Mouse (Mus musculus) bone marrow, adult 2 months (tissue): ENCODE results near the gene Dct.

Experiments used
- CTCF ChIP-seq: fragments of 200-500 bp; IDR thresholded peaks from 2 replicates; pipeline ENCODE4 v1.5.1; 2011; ENCODE audit warnings: low read length, control low read depth; ENCODE audit not compliant: control insufficient read depth, insufficient read depth
- POLR2A ChIP-seq: fragments of 200-500 bp; IDR thresholded peaks from 2 replicates; pipeline ENCODE4 v1.6.1; 2011; ENCODE audit warnings: low read depth, mild to moderate bottlenecking, control low read depth, low read length, borderline replicate concordance; ENCODE audit not compliant: control insufficient read depth

DNA sequence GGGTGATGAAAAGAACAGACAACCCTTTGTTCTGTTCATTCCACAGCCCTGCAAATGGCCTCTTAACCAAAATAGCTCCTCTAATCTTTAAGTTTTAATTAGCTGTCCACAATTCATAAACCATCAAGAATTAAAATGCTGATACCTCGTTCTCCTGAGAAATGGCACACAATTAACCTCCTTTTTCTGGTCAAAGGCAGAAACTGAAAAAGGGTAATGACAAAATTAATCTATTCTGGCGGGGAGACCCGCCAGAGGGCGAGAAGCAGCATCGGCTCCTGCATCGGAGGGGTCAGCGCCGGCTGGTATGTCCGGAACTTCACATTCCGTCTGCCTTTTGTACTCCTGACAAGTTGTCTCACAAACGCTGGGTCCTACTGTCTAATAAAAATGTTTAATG is 28.6 kb upstream of the Dct start:
- TF ChIP-seq CTCF = no peak
- TF ChIP-seq POLR2A = no peak
